Mouse (Mus musculus): ENCODE results near the gene Ndufa10. TPM values are rescaled to one million over a fixed set of nuclear protein-coding genes. Genes with fewer than 3 reads are reported as not detected.

Ndufa10 gene
- total RNA-seq (2023): 100 to 1,000 TPM; 107 to 121 TPM

GRCm38 (mm10) chr1:92473165-92474041 lies at the start of gene Ndufa10:
Gene Ndufa10 (minus strand): TSS chr1:92473860.

GRCm38 (mm10) chr1:92518561-92518960 lies 44.9 kb upstream of the Ndufa10 start, which contains the start of gene Olfr1414:
Gene Olfr1414 (minus strand): TSS chr1:92518661.

GRCm38 (mm10) chr1:92496001-92496400 lies 22.3 kb upstream of the Ndufa10 start, which contains the start of gene Olfr1415:
Gene Olfr1415 (minus strand): TSS chr1:92496101.

GRCm38 (mm10) chr1:92485013-92485412 lies 11.4 kb upstream of the Ndufa10 start, which contains the start of gene Olfr1416:
Gene Olfr1416 (minus strand): TSS chr1:92485113.

Other genes starting within 250 kb of the Ndufa10 start
- gene Olfr1416, start 11.3 kb upstream of the Ndufa10 start, total RNA-seq (2023): not detected
- gene Olfr1415, start 22.2 kb upstream of the Ndufa10 start, total RNA-seq (2023): not detected
- gene Olfr1414, start 44.8 kb upstream of the Ndufa10 start, total RNA-seq (2023): not detected
- not detected for gene Olfr1413, start 97.5 kb upstream of the Ndufa10 start, total RNA-seq (2023)
- not detected for gene Olfr1412, start 111.9 kb upstream of the Ndufa10 start, total RNA-seq (2023)
- not detected for gene Olfr1411, start 120.6 kb upstream of the Ndufa10 start, total RNA-seq (2023)
- gene Olfr1410, start 131.9 kb upstream of the Ndufa10 start, total RNA-seq (2023): not detected
- not detected for gene Olfr12, start 143.9 kb upstream of the Ndufa10 start, total RNA-seq (2023)
- 10 to 100 TPM; 62.8 to 70.7 TPM for gene Cops9, start 168.1 kb upstream of the Ndufa10 start, total RNA-seq (2023)
- gene Otos, start 175.0 kb upstream of the Ndufa10 start, total RNA-seq (2023): not detected